Mouse (Mus musculus) 3134 (cell line): ENCODE measurements around the gene Osmr.
"Not testable (repeated sequence)": the region's sequence is repeated elsewhere in the genome, so short reads cannot be mapped to it uniquely, and the experiment has no call there.

Experiments used
- DNase-seq: peaks from one replicate; pipeline ENCODE4 v3.0.0-alpha.2; 2011; ENCODE audit warnings: low spot score; ENCODE audit not compliant: insufficient read length; ENCODE audit errors: extremely low read depth

Osmr gene

GRCm38 (mm10) chr15:6862125-6862524 lies 12.6 kb downstream of the Osmr start:
- no peak for DNase-seq

- DNase-seq: no peak
Measured at GRCm38 (mm10) chr15:6861617-6862016, 13.2 kb downstream of the Osmr start.

GRCm38 (mm10) chr15:6859781-6860180 lies 15.0 kb downstream of the Osmr start:
- DNase-seq: no peak

- DNase-seq: no peak
Measured at GRCm38 (mm10) chr15:6858871-6859270, 15.9 kb downstream of the Osmr start.

DNA sequence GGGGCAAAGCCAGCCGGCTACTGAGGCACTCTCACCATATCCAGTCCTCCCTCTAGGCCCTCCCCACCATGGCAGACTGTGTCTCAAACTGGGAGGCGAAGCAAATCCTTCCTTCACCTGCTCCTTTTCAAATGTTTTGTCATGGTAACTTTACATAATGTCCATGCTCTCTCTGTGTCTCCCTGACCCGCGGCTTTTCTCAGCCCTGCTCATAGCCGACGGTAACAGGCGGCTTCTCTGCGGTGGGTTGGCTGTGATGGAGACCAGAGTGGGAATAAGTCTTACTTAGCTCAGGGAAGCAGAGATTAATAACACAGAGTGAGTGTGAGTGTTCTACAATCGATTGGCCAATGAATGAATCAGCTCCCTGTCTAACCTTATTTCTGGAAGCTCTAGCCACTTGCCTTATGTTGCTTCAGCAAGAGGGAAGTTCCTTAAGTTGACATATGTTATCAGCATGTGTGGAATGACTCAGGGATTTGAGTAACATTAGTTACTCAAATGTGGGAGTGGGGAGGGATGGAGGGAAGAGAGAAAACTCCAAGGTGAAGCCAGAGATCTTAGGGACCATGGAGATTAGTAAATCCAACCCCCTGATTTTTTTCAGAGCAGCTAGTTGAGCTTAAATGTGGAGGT lies 17.4 kb downstream of the Osmr start:
- DNase-seq: no peak

DNA sequence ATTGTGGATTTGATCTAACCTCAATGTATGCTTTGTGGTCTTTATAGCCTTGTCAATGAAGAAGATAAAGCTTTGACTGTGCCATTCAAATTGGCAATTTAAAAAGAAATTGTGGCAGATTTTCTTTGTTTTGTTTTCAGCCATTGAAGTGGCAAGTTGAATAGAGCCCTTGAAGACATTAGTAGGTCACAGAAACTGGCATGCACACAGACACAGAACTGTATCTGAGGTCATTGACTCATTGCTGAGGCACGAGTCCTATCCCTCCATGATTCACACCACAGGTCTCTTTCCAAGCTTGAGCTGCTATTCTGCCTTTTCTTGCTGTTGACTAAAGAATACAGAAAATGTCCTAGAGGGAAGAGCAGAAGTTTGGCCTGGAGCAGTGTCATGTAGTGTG lies 24.9 kb downstream of the Osmr start:
- DNase-seq: peak; percentile 58

GRCm38 (mm10) chr15:6840199-6840598 lies 34.6 kb downstream of the Osmr start:
- DNase-seq: peak; percentile 7

- DNase-seq: no peak
Measured at GRCm38 (mm10) chr15:6815807-6816206, 59.0 kb downstream of the Osmr start.

DNA sequence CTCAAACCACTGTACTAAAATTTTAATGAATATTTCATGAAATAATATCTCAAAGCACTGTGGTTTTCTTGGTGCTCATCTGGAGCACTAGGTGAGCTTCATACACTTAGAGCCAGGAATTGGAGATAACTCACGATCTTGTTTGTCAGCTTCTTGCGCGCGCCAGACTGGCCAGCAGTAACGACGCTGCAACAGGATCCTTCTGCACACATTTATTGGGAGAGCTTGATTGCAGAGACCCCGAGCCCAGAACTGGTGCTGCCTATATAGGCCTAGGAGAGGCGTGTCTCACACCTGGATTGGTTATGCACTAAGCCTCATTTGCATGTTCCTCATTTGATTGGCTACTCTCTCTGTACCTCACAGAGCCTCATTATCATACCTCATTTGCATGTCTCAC lies 73.6 kb downstream of the Osmr start:
- not testable (repeated sequence) for DNase-seq

GRCm38 (mm10) chr15:6792846-6793245 lies 81.9 kb downstream of the Osmr start:
- DNase-seq: no peak

DNA sequence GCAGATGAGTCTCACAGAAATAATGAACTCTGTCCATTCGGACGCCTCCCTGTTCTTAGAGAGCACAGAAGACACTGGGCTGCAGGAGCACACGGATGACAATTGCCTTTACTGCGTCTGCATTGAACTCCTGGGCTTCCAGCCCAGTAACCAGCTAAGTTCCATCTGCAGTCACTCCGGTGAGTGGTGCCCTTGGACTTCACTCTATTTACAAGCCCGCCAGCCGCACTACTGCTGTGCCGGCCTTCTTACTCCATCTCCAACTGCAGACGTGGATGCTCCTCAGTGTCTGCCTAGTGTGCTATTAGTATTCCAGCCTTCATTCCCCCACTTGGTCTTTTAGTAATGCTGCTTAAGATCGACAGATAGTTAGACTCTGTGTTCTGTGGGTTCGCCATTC lies 83.1 kb downstream of the Osmr start:
- DNase-seq: no peak

- no peak for DNase-seq
Measured at GRCm38 (mm10) chr15:6790011-6790410, 84.8 kb downstream of the Osmr start.

- no peak for DNase-seq
Measured at GRCm38 (mm10) chr15:6787236-6787635, 87.5 kb downstream of the Osmr start.

- no peak for DNase-seq
Measured at GRCm38 (mm10) chr15:6786212-6786611, 88.6 kb downstream of the Osmr start.

DNA sequence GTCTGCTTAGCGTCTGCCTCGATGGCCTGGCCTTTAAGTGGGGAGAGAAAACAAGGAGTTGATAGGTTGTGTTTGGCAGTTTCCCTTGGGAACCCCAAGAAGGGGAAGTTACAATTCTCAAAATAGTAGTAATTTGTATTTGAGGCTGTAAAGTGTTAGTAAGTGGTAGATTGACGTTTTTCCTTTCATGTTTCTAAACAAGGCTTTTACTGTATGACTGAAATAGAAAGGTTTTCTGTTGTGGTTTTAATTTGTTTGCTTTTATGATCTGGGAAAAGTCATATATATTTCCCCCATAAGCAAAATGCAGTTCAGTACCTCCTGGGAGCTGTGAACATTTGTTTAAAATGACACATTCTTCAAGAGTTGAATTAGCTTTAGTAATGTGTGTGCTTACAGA lies 102.5 kb downstream of the Osmr start:
- DNase-seq: no peak
